Mouse (Mus musculus) CH12F3 (cell line): ENCODE results near the gene Creb1.

Experiments used
- in situ Hi-C: fragments of 300-500 bp; cut with MboI; formaldehyde crosslinking; loops from 2 replicates; pipeline ENCODE4 v1.14.3; 2020; ENCODE audit warnings: low sequenced_read_pairs

The Creb1 gene

DNA sequence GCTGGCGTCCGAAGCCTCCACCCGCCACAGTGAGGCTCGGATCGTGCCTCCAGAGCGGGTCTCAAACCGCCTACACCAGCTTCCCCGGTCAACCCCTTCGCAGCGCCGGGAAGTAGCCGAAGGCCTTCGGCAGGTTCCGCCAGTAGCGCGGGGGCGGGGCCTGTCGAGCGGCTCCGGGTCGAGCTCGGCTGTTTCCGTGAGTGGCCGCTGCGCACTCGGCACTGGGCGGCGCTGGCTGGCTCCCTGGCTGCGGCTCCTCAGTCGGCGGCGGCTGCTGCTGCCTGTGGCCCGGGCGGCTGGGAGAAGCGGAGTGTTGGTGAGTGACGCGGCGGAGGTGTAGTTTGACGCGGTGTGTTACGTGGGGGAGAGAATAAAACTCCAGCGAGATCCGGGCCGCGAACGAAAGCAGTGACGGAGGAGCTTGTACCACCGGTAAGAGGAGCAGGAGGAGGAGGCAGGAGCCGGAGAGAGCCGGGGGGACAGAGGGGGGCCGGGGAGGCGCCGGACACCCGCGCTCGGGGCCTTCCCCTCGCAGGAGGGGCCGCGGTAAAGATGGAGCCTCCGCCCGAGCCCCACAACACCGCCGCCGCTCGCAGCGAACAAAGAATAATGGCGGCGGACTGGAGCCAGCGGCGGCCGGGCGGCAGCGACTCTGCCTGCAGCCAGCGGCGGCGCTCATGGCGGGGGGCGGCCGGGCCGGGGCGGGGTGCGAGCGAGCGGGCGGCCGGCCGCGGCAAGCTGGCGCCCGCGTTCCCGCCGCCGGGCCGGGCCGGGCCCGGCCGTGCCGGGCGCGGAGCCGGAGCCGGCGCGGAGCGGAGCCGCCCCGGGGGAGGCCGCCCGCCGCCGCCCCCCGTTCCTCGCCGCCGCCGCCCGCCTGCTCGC, at the start of gene Creb1:
Gene Creb1 (plus strand): TSS at position 57 of the 882 bp plus-strand sequence.
- in situ Hi-C loops: no loop called here

DNA sequence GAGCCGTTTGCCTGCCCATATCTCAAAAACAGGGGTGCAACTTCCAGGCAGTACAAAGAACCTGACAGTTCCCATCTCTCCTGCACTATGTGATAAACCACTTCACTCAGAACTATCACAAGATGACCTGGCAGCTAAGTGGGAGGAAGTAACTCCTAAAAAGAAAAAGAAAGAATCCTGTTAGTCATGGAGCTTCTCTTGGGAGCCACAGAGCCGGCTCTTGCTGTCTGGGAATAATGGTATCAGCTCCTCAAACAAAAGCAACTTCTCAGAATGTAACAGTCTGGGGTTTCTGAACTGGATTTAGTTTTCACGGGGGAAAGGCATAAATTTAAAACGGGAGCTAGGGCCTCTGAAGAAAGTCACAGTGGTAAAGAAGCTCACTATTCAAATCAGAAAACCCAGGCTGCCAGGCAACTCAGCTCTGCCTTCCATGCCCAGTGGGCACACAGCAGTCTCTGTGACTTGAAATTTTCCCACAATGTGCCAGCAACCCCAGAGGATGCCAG, 43.9 kb upstream of the Creb1 start:
- in situ Hi-C loops: no loop called here

- in situ Hi-C loops: no loop called here
Measured at GRCm38 (mm10) chr1:64496803-64497202, 35.6 kb upstream of the Creb1 start.

DNA sequence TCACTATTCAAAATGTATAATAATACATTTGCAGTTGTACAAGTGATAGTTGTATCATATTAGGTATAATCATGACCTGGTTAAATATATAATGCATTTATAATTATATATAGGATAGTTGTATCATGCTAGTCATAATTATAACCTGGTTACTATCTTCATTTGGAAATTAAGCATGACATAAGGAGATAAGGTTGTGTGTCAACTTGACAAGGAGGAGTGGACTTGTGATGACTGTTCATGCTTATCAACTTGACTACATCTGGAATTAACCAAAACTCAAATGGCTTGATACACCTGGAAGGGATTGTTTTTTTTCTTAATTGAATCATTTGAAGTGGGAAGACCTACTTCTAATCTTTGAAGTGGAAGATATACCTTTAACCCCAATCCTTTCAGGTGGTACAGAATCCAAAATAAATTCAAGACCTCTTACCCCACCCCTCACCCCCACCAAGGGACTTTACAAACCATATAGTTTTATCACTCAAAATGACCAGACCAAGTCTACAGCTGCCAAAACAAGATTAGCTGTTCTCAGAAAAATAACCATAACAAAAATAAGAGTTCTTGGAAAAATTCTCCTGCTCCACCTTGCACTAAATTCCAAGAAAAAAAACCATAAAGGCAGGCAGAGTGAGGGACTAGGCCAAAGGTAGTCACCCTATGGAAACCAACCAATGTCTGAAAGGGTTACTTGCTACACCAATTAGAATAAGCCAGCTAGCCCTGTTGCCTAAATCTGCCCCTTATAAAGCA, 30.9 kb upstream of the Creb1 start:
- in situ Hi-C loops: no loop called here

DNA sequence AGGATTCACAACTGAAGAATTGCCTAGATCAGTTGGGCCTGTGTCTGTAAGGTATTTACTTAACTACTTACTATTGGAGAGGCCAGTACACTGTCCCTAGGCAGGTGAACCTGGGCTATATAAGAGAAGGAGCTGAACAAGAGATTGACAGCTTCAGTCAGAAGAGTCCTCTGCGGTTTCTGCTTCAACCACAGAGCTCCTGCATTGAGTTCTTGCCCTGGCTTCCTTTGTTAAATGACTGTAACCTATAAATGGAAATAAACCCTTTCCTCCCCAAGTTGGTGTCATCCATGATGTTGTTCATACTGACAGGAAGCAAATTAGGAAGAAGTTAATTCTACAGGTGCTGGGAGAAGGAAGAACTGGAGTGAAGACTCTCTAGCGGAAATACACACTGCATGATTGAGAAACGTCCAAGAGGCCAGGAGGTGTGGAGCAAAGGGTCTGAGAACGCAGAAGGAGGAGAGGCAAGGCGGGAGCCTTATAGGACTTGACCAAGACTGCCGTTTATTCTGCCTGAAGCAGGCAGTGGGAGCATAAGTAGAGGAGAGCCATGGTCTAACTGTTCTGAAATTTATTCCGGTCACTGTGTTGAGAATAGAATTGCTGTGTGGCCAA, 23.9 kb upstream of the Creb1 start:
- in situ Hi-C loops: no loop called here

GRCm38 (mm10) chr1:64509678-64510077, 22.8 kb upstream of the Creb1 start:
- in situ Hi-C loops: no loop called here

DNA sequence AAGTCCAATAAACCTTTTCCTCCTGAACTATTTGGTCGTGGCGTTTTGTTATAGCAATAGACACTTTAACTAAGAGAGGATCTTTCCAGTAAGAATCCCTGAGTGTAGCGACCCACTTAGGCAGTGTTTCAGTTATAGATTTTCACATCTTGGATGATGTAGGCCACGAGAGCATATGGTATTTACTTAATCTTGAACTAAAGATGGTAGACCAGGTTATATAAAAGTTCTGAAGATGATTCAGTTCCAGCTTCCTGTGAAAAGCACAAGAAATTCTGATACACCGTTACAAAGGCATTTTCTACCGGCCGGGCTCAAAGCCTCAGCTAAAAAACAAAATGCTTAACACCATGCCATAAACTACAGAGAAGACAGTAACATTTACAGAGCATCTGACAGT, 18.3 kb upstream of the Creb1 start:
- in situ Hi-C loops: no loop called here

DNA sequence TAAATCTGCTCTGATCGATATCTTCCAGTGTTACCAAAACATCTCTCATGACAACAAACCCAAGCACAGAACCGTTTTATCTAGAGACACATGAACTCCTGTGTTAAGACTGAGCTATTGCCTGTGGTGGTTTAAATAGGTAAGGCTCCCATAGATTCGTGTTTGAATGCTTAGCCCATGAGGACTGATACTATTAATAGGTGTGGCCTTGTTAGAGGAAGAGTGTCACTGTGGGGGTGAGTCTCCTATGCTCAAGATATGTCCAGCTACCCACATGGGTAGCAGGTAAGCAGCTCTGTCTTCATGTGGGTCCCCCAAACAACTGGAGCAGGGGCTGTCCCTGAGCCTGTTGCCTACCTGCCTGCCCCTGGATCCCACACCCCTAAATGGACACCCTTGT, 15.9 kb upstream of the Creb1 start:
- in situ Hi-C loops: no loop called here

DNA sequence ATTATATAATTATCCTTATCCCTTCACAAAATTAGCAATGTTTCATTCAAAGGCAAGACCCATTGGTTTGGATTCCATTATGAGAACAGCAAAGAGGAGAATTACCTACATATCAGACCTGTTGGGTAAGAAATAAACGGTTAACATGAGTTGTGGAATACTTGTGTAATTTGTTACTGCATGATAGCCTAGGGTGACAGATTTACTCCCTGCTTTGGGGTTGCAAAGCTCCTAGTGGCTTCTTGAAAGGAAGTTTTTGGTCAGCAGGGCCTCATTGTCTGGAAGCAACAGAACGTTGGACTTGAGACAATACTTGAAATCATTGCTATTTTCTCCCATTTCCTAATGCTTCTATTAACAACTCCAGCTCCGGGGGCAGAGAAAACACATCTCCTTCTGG, 14.0 kb upstream of the Creb1 start:
- in situ Hi-C loops: no loop called here

DNA sequence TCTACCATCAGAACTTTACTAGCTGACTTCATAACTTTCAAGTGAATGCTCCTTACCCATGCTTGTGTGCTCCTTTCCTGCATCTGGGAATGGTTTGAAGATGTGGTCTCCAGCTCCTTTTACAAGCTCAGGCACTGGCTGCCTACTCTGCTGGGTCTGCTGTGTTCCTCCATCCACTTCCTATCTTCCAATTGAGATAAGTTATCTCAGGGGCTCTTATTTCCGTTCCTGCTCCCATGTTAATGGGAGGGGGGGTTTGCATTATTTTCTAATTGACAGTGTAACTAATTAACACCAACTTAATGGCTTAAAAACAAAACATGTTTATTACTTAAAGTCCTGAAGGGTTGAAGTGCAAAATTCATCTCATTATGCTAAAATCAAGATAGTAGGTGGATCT, 13.1 kb upstream of the Creb1 start:
- in situ Hi-C loops: no loop called here

DNA sequence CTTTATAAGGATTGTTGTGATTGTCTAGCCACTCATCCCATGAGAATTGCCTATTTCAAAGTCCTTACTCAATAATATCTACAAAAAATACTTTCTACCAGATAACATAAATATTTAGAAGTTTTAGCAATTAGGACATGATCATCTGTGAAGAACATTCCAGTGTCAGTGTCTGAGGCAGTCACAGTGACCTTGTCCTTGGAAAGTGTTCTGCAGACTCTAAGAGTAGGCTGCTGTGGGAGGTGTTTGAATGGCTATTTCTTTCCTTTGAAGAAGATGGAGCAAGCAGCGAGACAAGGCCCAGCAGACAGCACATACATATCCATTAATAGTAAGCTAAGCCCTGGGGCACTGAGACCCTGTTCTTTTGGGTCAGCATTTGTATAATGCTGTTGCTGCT, 12.5 kb upstream of the Creb1 start:
- in situ Hi-C loops: no loop called here

GRCm38 (mm10) chr1:64521734-64522133, 10.7 kb upstream of the Creb1 start:
- in situ Hi-C loops: no loop called here

DNA sequence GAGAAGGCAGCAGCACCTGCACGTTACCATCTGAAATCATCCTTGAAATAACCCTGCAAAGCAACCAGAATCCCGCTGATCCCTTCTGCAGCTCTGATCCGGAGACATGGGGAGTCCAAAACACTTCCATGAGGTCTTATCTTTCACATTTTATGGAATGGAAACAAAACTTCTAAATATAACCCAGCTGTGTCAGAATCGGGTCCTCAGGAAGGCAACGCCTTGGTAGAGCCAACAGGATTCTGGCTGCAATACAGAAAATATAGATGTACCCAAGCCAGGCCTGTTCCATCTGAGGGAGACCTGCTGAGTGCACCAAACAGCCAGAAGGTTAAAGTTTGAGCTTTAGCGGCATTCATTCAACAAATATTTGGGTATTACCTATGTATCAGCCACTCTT, 9.8 kb upstream of the Creb1 start:
- in situ Hi-C loops: no loop called here

GRCm38 (mm10) chr1:64523117-64523516, 9.3 kb upstream of the Creb1 start:
- in situ Hi-C loops: no loop called here

GRCm38 (mm10) chr1:64524661-64525060, 7.8 kb upstream of the Creb1 start:
- in situ Hi-C loops: no loop called here

DNA sequence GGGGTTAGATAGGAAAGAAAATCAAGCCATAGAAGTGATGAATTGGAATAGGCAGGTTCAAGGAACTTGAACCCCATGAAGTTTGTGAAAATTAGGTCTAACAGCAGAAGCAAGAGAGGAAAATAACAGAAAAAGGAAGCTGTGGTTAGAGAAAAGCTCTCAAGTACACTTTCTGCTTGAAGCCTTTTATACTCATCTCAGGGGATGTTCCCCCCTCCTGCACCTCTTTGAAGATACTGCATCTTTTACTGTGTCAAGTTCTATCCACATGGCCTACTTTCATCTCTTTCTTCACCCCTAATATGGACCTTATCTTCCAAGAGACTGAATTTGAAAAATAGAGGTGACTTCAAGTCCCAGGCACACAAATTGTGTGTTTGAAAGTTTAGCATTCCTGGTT, 4.8 kb upstream of the Creb1 start:
- in situ Hi-C loops: no loop called here

GRCm38 (mm10) chr1:64529781-64530315, 2.6 kb upstream of the Creb1 start:
- in situ Hi-C loops: no loop called here

- in situ Hi-C loops: no loop called here
Measured at GRCm38 (mm10) chr1:64531548-64531947, 897 bp upstream of the Creb1 start.

- in situ Hi-C loops: no loop called here
Measured at GRCm38 (mm10) chr1:64532067-64532523, 350 bp upstream of the Creb1 start.

DNA sequence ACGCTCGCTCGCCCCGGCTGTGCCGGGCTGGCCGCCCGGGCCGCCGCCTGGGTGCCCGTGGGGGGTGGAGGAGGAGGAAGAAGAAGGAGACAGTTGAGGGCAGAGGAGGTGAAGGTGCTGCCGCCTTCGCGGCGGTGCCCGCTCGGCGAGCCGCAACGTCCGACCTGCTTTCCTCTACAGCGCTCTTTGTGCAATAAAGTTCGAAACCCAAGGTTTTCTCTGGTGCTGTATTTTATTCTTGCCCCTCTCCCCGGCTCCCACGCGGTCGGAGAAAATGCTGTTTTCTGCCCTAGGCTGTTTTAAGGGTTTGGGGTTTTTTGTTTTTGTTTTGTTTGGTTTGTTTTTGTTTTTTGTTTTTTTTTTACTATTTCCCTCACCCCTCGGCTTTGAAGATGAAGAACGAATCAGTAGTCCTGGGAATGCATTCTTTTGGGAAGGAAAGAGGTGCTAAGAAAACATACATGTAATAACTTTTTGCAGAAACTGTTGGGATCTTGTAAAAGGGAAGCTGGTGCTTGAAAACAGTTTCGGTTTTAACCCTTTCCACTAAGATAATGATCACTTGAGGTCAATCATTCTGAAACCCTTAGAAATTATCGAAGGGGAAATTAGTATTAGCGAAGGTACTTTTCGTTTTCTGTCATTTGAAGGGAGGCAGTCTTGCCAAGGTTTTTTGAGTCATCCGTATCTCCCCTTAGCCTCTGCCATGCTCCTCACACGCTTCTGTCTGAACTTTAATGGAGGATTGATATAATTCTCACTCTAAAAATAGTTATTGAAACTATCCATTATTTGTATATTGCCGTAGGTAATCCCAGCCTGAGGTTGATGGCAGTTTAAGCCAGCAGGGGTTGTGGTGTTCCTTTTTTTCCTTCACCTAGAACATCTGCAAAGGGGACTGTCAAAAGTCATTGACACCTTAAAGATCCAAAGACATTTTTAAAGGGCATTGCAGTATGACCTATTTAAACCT, 1.3 kb downstream of the Creb1 start:
- in situ Hi-C loops: no loop called here
